Mouse (Mus musculus) hindbrain, postnatal 0 days (tissue): ENCODE measurements around the gene Armc12. TPM values are rescaled to one million over a fixed set of nuclear protein-coding genes. Genes with fewer than 3 reads are reported as not detected.

Experiments
- ATAC-seq: fragments of 200-750 bp; cut with Nextera tagmentation; 2 replicates; pipeline ENCODE4 v1.8.0; 2017; ENCODE audit warnings: mild to moderate bottlenecking, moderate TSS enrichment, moderate library complexity
- DNase-seq: peaks from one replicate; pipeline ENCODE4 v3.0.0-alpha.2; 2015; ENCODE audit warnings: low spot score
- H3K27ac ChIP-seq: fragments of 300-500 bp; sonication (generic); 2 replicates; pipeline ENCODE4 v1.5.1; 2014; ENCODE audit warnings: mild to moderate bottlenecking
- H3K27me3 ChIP-seq: fragments of 300-500 bp; sonication (generic); 2 replicates; pipeline ENCODE4 v1.6.1; 2014; ENCODE audit warnings: low read length, mixed read lengths; ENCODE audit not compliant: insufficient read depth
- H3K36me3 ChIP-seq: fragments of 300-500 bp; sonication (generic); 2 replicates; pipeline ENCODE4 v1.6.1; 2014; ENCODE audit warnings: low read length, mixed read lengths; ENCODE audit not compliant: insufficient read depth
- H3K4me1 ChIP-seq: fragments of 300-500 bp; sonication (generic); 2 replicates; pipeline ENCODE4 v1.6.1; 2014; ENCODE audit warnings: antibody characterized with exemption, low read length, mixed read lengths; ENCODE audit not compliant: insufficient read depth
- H3K4me2 ChIP-seq: fragments of 300-500 bp; sonication (generic); 2 replicates; pipeline ENCODE4 v1.6.1; 2014; ENCODE audit warnings: low read depth, mild to moderate bottlenecking, low read length, moderate library complexity, mixed read lengths
- H3K4me3 ChIP-seq: fragments of 300-500 bp; sonication (generic); 2 replicates; pipeline ENCODE4 v1.5.1; 2014; ENCODE audit warnings: low read length
- H3K9ac ChIP-seq: fragments of 300-500 bp; sonication (generic); replicated peaks from 2 replicates; pipeline ENCODE4 v1.6.1; 2014; ENCODE audit warnings: mild to moderate bottlenecking, low read length, moderate library complexity, mixed read lengths
- H3K9me3 ChIP-seq: fragments of 300-500 bp; sonication (generic); 2 replicates; pipeline ENCODE4 v1.6.1; 2016; ENCODE audit warnings: low read length, mixed read lengths
- CTCF ChIP-seq: IDR thresholded peaks from 2 replicates; pipeline ENCODE4 v1.5.1; 2016; ENCODE audit warnings: antibody characterized with exemption, control low read depth, low read depth
- WGBS: fragments of 180-500 bp; shearing (Covaris S2); extraction: QIAGEN DNeasy Blood & Tissue Kit; methylation state at CpG from one replicate; pipeline ENCODE4 v1.1.7; 2014; 5-methylcytosine and 5-hydroxymethylcytosine counted together
- polyA plus RNA-seq: library from polyadenylated mRNA; unstranded; fragments of >200 nt; fragmentation: Nextera tagmentation; extraction: Ambion mirVana; gene quantifications from 2 replicates; pipeline ENCODE4 v1.2.1, GENCODE M21; 2015
- total RNA-seq: library from RNA; depleted of rRNA; stranded (reverse); fragments of >200 nt; gene quantifications from 2 replicates; pipeline ENCODE4 v1.2.3, GENCODE M21; 2014

The Armc12 gene
- total and polyA plus RNA-seq, 2 experiments from 2014 or later = not detected

- no peaks in the 10 kb centered on the region for H3K4me1 ChIP-seq
- DNase-seq (no peak), ATAC-seq (no peak)
- no peak overlapping the region for H3K9ac ChIP-seq
- H3K4me3 ChIP-seq = no peak overlapping the region
- no peak overlapping the region for H3K27ac ChIP-seq
- TF ChIP-seq CTCF = no peak
- H3K4me2 ChIP-seq = no peak overlapping the region
- H3K36me3 ChIP-seq = no peaks in the 10 kb centered on the region
- H3K27me3 ChIP-seq = no peaks in the 10 kb centered on the region
- 61% methylated on average over 7 of the region's 7 CpGs for WGBS
- H3K9me3 ChIP-seq = no peaks in the 10 kb centered on the region
Measured at GRCm38 (mm10) chr17:28561613-28562012, 31.0 kb downstream of the Armc12 start.

GRCm38 (mm10) chr17:28565181-28565580 lies 34.6 kb downstream of the Armc12 start:
- H3K4me3 ChIP-seq = no peak overlapping the region
- ATAC-seq (no peak), DNase-seq (no peak)
- no peak for TF ChIP-seq CTCF
- H3K36me3 ChIP-seq = no peaks in the 10 kb centered on the region
- H3K9ac ChIP-seq = no peak overlapping the region
- no peak overlapping the region for H3K27ac ChIP-seq
- no peak overlapping the region for H3K4me2 ChIP-seq
- no peaks in the 10 kb centered on the region for H3K9me3 ChIP-seq
- no peaks in the 10 kb centered on the region for H3K27me3 ChIP-seq
- no peaks in the 10 kb centered on the region for H3K4me1 ChIP-seq

- no peak overlapping the region for H3K4me3 ChIP-seq
- no peaks in the 10 kb centered on the region for H3K27me3 ChIP-seq
- DNase-seq (no peak), ATAC-seq (no peak)
- no peaks in the 10 kb centered on the region for H3K36me3 ChIP-seq
- no peaks in the 10 kb centered on the region for H3K9me3 ChIP-seq
- no peaks in the 10 kb centered on the region for H3K4me1 ChIP-seq
- H3K27ac ChIP-seq = no peak overlapping the region
- WGBS = 16% methylated on average over 3 of the region's 3 CpGs
- no peak overlapping the region for H3K4me2 ChIP-seq
- no peak overlapping the region for H3K9ac ChIP-seq
- no peak for TF ChIP-seq CTCF
Measured at GRCm38 (mm10) chr17:28567541-28567940, 36.9 kb downstream of the Armc12 start.

GRCm38 (mm10) chr17:28571868-28572267 lies 41.3 kb downstream of the Armc12 start:
- WGBS = 87% methylated on average over 3 of the region's 3 CpGs
- Histone ChIP-seq H3K4me1 (peaks cover 9% of the 10 kb centered on the region), H3K27me3 (no peaks in the 10 kb centered on the region), H3K27ac (no peak overlapping the region), H3K9me3 (no peaks in the 10 kb centered on the region), H3K9ac (no peak overlapping the region), H3K36me3 (no peaks in the 10 kb centered on the region), H3K4me3 (no peak overlapping the region), H3K4me2 (no peak overlapping the region)
- no peak for DNase-seq
- no peak for TF ChIP-seq CTCF
- no peak for ATAC-seq

- Histone ChIP-seq H3K4me3 (no peak overlapping the region), H3K4me2 (no peak overlapping the region), H3K9ac (no peak overlapping the region), H3K36me3 (no peaks in the 10 kb centered on the region), H3K9me3 (no peaks in the 10 kb centered on the region), H3K27ac (no peak overlapping the region), H3K4me1 (peaks cover 9% of the 10 kb centered on the region), H3K27me3 (no peaks in the 10 kb centered on the region)
- ATAC-seq (no peak), DNase-seq (no peak)
- 80% methylated on average over 7 of the region's 7 CpGs for WGBS
- no peak for TF ChIP-seq CTCF
Measured at GRCm38 (mm10) chr17:28572521-28572920, 41.9 kb downstream of the Armc12 start.

GRCm38 (mm10) chr17:28572941-28573340 lies 42.3 kb downstream of the Armc12 start:
- no peak for TF ChIP-seq CTCF

GRCm38 (mm10) chr17:28575244-28576125 lies 44.9 kb downstream of the Armc12 start, which contains the start of gene Lhfpl5:
Gene Lhfpl5, plus strand, starts transcription at chr17:28575641.
- no peak within 1 kb of the TSS for H3K27ac ChIP-seq
- 13% methylated on average over 47 of the region's 50 CpGs for WGBS
- DNase-seq = peak; percentile 80

More at GRCm38 (mm10) chr17:28572941-28573340, 42.3 kb downstream of the Armc12 start:
- DNase-seq (no peak), ATAC-seq (no peak)
- Histone ChIP-seq H3K9ac (no peak overlapping the region), H3K27ac (no peak overlapping the region), H3K4me2 (no peak overlapping the region), H3K4me3 (no peak overlapping the region), H3K4me1 (peaks cover 9% of the 10 kb centered on the region), H3K27me3 (no peaks in the 10 kb centered on the region), H3K9me3 (no peaks in the 10 kb centered on the region), H3K36me3 (no peaks in the 10 kb centered on the region)
- 87% methylated on average over 6 of the region's 6 CpGs for WGBS

More at GRCm38 (mm10) chr17:28575244-28576125, 44.9 kb downstream of the Armc12 start, which contains the start of gene Lhfpl5:
- ATAC-seq = peak; percentile 87
- peak within 1 kb of the TSS; percentile 51 for H3K9ac ChIP-seq
- H3K4me3 ChIP-seq = peak within 1 kb of the TSS; percentile 40
- peak; percentile 23; the same call in 1 of the 2 replicates for TF ChIP-seq CTCF
- H3K27me3 ChIP-seq = no peaks in the 10 kb centered on the region
- H3K36me3 ChIP-seq = no peaks in the 10 kb centered on the region
- peak within 1 kb of the TSS; percentile 65 for H3K4me2 ChIP-seq
- H3K9me3 ChIP-seq = no peaks in the 10 kb centered on the region
- H3K4me1 ChIP-seq = peaks cover 11% of the 10 kb centered on the region
